Mouse (Mus musculus) cerebellum, postnatal 25 days (tissue): ENCODE results near the gene Zfp960.
"Not testable (repeated sequence)": the region's sequence is repeated elsewhere in the genome, so short reads cannot be mapped to it uniquely, and the experiment has no call there.

Source experiments
- DNase-seq, 2 experiments: peaks; one replicate each; pipeline ENCODE4 v3.0.0; 2021; ENCODE audit warnings: mixed read lengths in 2 of 2

The Zfp960 gene

GRCm38 (mm10) chr17:17063628-17064494, at the start of gene Zfp960:
TSS of gene Zfp960 (plus strand) at chr17:17064113.
- peak; percentile 68 to 70 for DNase-seq

GRCm38 (mm10) chr17:17018071-17018470, 45.8 kb upstream of the Zfp960 start:
- not testable (repeated sequence) for DNase-seq

GRCm38 (mm10) chr17:17059566-17059965, 4.3 kb upstream of the Zfp960 start:
- DNase-seq: not testable (repeated sequence)

GRCm38 (mm10) chr17:17120830-17121502, 57.1 kb downstream of the Zfp960 start, which contains the start of gene Zfp97:
TSS of gene Zfp97 (plus strand) at chr17:17121415.
- not testable (repeated sequence) for DNase-seq
